Mouse (Mus musculus) A20 (cell line): ENCODE data around the gene Ptprq.

Experiments
- DNase-seq: peaks from one replicate; pipeline ENCODE4 v3.0.0-alpha.2; 2011; ENCODE audit warnings: low read depth, low spot score

Ptprq gene

DNA sequence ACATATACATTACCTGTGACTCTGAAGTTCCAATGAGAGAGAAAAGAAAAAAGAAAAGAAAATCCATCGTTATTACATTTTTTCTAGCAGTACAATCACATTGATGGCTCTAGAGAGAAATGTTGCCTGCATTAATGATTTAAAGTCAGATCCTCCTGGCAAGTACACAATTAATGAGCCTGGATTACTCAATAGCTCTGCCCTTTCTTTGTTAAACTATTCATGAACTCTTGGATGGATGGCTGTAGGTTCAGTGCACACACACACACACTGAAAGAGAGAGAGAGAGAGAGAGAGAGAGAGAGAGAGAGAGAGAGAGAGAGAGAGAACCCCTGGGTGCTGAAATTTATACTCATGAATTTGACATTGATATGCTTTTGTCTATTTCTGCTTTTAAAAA lies at the start of gene Ptprq:
TSS of gene Ptprq (minus strand) at position 246 of the 400 bp plus-strand sequence.
- no peak for DNase-seq

DNA sequence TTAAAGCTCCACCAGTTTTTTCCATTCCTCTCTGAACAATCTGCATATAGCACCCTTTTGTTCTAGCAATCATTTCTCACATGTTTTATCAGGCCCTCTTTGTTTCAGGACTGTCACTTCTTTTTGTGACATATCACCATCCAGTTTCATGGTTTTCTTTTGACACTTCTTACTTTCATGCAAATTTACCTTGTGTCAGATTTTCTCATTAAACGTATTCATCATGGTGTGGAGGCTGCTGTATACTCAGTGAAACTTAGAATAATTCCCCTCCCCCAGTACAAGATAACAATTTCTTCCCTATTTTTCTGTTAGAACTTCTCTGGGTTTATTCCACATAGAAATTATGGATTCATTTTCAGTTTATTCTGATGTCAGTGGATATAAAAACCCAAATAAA lies 39.8 kb upstream of the Ptprq start:
- DNase-seq: no peak

DNA sequence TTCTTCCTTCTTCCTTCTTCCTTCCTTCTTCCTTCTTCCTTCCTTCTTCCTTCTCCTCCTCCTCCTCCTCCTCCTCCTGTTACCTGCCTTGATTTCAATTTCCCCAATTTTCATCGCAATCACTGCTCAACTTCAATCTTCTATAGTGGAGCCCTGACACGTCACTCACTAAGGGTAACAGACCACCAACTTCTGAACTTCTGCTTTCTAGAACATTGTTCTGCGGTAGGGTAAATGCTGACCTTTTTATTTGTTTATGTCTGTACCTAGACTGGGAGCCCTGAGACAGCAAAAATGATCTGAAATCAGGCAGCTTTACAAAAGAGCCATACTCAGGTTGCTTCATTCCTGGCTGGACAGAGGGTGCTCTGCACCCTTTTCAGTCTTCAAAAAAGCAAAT lies 33.6 kb upstream of the Ptprq start:
- no peak for DNase-seq

DNA sequence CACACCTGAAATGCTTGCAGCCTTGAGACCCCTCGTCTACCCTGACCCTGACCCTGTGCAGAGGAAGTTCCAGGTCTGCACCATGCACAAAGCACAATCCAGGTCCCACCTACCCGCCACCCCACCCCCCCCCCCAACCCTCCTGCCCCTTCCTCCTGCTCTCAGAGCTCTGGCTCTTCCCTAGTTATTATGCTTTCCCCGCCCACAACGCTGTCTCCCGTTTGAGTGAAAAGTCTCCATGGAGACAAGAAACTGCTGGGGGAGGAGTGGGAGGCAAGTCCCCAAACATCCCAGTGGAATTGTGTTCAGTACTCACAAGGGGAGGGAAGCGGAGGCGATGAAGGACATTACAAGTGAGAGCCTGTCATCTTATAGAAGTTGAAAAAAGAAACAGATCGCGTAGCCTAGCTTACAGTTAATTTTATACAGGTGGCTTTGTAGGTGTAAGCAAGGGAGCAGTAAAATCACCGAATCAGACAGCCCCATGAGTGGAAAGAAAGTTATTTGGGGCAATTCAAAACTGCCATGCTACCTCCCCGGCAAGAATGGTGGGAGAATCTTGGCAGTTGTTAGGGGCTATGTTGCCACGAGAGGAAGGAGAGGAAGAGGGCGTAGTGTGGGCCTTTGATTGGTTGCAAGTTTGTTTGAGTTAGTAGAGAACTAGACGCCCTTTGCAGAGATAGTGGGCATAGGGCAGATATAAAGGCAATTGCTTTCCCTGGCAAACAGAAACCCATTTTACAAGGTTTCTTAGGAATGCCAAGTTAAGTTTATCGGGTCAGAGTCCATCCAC lies 32.7 kb upstream of the Ptprq start:
- DNase-seq: no peak

DNA sequence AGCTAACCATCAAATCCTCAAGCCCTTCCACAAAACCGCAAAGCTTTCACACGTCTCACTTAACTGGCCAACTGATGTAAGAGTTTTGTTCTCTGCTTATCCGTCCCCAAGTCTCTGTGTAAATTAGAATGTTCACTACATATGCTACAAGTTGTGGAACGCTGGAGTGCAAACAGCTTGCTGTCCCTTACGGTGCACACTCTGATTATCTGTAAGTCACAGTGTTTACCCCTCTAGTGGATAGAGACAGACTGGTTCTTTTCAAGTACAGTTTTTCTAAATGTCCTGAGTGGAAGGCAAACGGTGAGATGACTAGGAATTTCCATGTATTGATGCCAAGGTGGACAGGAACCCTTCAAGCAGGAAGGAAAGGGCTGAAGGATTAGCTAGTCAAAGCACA lies 32.1 kb upstream of the Ptprq start:
- no peak for DNase-seq

DNA sequence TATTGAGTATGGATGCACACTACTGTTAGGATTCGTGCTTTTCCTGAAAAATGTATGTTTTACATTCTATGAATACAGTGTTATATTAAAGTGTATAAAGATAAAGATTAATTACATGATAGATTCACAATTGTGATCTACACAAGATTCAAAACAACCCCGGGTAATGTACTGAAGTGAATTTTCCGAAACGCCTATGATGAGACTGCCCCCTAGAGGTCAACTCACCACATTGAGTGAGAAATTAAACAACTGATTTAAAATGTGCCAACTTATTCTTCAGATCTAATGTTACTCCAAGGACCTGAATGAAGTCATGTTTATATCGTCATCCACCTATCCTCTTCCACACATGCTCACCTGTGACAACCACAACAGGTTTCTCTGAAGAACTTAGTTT lies 27.7 kb upstream of the Ptprq start:
- peak; percentile 41 for DNase-seq

DNA sequence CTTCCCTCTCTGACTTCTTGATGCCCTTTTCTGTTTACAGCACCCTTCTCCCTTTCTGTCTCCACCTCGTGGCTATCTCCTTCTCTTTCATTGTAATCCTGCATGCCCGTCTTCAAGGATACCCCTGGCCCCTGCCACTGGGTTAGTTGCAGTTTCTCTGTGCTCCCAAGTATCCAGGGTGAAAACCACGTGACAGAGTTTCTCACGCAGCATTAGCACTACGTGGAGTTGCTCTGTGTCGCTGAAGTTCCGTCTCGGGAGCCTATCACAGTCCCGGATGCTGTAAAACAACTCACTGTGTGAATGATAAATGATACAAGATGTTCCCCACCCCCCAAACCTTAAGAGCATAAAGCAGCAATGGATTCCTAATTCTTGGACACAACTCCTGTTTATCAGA lies 26.9 kb upstream of the Ptprq start:
- DNase-seq: no peak

DNA sequence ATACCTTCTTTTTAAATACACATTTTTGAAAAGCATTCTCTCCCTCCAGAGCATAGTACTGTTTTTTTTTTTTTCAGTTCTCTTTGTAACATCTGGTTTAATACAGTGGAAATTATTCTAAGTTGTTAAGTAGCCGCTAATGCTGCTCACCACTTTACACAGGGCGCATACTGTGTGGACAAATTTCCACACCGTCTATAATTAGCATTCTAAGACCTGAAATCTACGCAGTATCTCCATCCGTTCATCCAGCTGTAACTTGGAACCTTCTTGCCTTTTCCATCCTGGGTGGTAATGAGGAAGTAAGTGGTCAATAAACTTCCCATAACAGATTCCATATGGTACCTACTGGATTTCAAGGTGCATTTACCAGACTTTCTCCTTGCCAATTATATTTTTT lies 20.0 kb upstream of the Ptprq start:
- no peak for DNase-seq

DNA sequence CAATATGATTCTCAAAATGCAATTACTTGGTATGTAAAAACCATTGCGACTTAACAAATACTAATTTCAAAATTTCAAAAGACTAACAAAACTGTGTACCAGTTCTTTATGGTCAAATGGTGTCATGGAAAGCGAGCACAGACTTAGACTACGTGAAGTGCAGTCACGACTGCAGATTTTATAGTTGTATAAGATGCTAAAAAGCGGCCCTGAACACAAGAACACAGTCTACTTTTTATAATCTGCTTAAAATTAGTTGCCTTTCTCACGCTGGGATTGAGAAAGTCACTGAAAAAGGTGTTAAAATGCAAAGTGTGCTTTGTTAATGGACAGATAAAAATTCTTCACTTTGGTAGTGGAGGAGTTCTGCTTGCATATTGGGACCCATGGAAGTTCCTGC lies 17.9 kb upstream of the Ptprq start:
- no peak for DNase-seq

DNA sequence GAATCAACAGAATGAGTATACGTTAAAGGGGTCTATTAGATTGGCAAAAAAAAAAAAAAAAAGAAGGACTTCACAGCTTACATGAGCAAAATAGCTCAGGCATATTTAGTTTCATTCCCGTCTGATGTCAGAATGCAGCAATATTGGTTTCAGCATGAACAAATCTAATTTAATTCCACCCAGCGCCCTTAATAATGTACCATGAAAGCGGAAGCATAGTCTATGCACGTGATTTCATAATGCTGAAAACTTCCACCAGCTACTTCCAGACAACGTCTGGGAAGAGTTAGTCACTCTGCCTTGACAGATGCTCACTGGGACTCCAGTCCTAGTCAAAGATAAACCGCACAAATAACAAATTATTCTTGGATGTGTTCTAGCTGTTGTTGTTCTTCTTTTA lies 15.6 kb upstream of the Ptprq start:
- no peak for DNase-seq

DNA sequence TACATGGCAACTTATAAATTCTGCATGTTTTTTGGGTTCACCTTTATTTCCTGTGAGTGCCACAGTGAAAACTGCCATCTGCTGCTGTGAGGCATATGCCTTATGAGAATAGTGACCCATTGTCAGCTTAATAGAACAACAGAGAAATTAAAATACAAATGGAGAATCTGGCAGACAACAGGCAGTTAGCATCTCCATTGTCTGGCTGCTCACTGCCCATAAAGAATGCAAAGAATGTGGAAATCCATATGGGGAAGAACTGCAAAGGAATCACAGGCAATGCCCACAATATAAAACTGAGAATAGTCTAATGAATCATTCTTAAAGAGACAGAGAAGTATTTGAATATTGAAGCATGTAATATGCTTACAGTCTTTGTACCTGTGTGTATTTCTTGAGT lies 14.5 kb upstream of the Ptprq start:
- DNase-seq: no peak

DNA sequence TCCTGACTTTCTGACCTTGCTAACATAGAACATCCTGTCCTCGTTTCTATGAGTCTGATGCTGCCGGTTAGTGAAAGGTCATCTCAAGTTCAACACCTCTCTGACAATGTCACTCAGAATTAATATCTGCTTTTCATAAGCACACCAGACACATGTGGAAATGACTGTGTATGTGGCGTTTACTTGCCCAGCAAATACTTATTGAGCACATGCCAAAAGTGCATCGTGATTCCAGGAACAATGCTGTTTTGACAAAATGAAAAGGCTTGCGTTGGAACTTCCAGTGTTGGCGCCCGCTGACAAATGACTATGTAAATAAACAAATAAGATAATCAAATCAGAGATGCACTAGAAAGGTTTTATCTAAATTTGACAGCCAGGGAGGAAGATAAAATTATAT lies 5.8 kb upstream of the Ptprq start:
- no peak for DNase-seq

DNA sequence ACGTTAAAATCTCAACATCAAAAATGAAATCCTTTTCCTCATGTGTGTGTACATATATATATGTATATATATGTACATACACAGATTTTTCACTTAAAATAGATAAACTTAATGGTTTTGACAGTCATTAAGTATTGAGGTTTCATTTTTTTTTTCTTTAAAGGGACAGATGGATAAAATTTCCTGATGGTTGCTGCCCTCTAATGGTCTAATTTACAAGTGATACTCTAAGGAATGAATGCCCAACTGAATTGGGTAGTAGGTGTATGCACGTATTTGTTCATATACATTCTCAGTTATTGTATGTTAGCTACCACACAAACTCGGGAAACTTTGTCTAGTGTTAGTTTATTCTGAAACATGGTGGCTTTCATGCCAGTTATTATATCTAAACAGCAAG lies 15.4 kb downstream of the Ptprq start:
- peak; percentile 31 for DNase-seq

DNA sequence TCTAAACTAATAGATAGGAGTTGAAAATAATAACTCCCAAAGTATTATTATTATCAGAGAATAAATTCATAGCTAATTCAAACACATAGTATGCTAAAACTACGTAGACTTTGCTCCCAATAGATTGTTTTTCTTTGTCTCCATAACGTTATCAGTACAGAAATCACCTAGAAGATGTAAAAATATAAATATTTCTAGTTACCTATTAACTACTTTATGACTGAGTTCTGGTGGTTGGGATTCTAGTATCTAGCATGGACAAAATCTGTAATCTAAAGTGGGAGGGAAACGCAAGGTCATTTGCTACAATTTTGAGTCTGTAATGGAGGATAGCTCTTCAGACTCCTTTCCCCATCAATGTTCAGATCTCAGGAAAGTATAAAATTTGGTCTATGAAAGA lies 18.9 kb downstream of the Ptprq start:
- DNase-seq: no peak

DNA sequence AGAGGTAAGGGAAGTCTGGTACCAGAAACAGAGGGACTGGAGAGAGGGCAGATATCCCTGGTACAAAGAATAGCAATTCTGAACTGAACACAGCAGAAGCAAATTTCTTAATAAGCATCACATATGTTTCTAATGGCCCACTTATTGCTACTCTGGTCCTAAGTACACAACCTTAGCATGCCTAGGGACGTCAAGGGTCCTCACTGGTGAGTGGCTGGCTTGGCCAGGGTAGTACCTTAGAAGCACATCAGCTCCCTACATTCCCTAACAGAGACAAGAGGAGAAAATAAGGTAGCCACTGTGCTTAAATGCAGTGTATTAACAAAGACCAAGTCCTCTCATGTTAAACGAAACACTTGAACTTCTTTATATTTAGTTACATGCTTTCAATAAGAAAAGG lies 21.1 kb downstream of the Ptprq start:
- no peak for DNase-seq

DNA sequence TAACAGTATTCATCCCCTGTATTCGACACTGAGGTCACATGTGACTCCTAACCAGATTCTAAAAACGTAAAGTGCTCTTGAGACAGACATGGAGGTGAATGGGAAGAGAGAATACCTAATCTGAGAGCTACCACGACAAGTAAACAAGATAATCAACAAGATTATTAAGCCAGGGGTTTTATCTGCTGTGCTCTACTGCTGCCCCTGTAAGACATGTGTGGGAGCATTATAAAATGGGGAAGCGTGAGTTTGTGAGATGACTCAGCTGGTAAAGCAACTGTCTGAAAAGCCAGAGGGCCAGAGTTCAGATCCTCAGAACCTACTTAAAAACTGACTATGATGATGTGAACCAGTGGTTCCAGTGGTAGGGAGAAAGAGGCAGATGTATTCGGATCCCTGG lies 22.7 kb downstream of the Ptprq start:
- peak; percentile 68 for DNase-seq

DNA sequence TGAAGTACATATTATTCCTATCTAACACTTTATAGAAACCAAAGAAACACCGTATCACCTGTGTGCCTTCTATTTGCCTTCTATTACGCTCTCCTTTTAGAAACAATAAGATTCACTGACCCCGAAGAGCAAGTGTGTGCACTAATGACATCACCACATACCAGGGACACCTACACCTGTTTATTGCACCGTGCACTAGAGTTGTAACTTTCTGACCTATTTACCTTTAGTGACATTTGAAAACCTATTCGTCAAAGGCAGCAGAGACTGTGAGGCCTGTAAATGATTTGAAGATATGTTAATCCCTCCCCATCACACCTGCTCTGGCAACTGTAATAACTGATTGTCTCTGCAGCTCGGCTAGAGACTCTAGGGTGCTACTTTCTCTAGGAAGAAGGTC lies 32.5 kb downstream of the Ptprq start:
- no peak for DNase-seq

DNA sequence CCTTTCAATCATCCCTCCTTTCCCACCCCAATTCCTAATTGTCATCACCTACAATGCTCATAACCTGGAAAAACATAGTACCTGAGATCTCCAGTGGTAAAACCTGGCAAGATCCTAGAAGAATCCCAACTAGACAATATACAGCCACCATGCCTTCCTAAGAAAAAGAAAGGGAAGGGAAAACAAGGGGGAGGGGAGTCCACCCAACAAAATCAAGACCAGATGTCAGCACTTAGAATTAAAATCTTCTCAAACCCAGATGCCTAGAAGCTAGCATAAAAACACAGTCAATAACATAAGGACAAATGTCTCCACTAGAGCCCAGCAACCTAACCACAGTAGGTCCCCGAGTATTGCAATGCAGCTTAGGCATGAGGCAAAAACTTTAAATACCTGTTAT lies 43.9 kb downstream of the Ptprq start:
- DNase-seq: no peak

DNA sequence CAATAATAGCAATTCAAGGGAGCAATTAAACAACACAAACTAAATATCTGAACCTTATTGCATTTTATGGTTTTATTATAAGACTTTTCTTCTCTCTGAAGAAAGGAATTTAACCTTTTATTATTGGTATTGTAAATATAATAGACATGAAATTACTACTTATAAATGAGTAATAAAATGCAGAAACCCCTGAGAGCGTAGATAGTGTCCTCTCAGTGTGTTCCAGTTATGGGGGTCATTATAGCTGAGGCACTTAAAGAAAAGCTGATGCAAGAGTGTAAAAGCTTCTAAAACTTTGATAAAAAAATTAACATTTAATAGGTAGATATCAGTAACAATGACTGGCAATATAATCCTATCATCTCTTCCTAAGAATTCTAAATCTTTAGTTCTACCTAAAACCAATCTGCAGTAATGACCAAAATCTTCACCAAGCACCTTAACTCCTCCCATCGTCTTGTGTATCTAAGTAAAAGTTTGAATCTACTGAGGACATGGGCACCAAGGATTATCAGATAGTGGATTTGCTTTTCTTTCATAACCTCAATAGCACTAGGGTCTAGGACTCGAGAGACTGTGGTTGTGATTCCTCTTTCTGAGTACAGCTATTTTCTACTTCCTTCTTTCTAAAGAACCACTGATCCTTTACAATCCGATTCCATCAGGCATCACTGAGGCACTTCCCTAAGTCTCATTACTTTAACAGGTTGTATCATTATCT lies 51.3 kb downstream of the Ptprq start:
- DNase-seq: peak; percentile 7

DNA sequence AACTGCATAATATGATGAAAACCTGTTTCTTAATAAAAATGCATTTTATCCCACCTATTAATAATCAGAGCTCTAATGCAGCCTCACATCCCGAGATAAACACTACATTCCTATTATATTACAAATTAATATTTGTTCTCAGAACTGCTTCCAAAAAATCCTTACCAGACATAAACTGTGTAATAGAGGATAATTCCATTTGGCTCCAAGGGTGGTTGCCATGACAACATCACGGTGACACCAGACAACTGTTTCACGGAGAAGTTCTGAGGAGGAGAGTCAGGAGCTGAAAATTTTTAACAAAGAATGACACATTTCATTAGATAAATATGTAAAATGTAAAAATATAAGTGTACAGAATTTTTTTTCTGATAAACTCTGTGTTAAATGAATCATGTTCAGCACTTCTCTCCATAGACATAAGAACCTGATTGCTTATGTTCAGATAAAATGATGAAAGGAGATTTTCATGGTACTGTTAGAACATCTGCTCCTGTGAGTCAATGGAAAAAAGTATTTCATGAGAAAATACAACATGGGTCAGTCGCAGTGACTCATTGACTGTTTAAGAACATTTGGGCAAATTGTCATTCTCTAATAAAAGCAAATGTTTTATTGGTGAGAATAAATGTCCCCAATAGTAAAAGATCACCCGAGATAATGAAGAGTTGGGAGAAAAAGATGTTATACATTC lies 57.3 kb downstream of the Ptprq start:
- no peak for DNase-seq

DNA sequence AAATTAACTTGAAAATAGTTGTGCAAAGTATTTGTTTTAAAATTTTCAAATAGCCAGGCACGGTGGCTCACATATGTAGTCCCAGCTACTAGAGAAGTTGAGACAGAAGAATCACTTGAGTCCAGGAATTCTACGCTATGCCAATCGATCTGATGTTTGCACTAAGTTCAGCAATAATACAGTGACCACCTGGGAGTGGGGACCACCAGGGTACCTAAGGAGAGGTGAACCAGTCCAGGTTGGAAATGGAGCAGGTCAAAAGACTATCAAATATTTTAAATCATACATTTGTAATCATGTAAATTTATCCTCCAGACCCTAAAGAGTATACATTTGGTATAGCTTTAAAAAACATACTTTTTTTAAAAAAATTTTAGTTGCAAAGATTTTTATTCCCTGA lies 57.9 kb downstream of the Ptprq start:
- DNase-seq: no peak

DNA sequence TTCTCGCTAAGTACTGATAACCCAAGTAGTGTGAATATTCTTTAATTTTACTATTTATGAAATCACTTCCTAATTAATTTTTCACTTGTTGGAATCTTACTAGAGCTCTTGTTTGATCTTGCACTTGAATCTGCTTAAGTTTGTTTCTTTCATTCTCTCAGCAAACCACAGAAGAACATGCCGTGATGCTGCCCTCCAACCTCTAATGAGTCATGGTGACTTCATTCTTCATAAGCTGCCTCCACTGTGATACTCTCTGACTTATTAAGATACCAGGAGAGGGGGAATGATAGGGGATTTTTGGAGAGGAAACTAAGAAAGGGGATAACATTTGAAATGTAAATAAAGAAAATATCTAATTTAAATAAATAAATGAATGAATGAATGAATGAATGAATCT lies 60.7 kb downstream of the Ptprq start:
- no peak for DNase-seq

DNA sequence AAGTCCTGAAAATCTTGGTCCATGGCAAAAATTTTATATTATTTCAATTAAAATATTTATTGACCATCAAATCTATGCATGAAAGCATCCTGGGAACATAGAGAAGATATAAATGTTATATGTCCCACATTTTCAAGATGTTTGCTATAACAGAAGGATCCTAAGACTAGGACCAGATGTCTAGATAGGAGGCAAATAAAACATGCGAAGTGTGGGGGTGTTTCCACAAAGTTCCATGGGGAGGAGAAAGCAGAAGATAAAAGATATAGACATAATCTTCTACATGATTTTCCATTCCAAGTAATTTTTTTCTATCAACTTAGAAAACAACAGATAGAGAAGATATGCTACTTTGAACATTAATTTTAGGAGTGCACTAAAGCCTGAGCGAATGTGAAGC lies 70.2 kb downstream of the Ptprq start:
- no peak for DNase-seq
